Mouse (Mus musculus): Measurements from ENCODE around the gene Cntnap1. TPM values are rescaled to one million over a fixed set of nuclear protein-coding genes. Genes with fewer than 3 reads are reported as not detected.

The Cntnap1 gene
- total RNA-seq (2023), result under 1 TPM; 0.64 to 0.99 TPM

GRCm38 (mm10) chr11:101170354-101170810 is at the start of gene Cntnap1:
Gene Cntnap1 (plus strand): TSS chr11:101170523.

GRCm38 (mm10) chr11:101155728-101156371 is 14.5 kb upstream of the Cntnap1 start, which contains the start of gene Tubg2:
Gene Tubg2 (plus strand): TSS chr11:101155907.

GRCm38 (mm10) chr11:101170811-101171610 is 688 bp downstream of the Cntnap1 start, which contains the start of gene Plekhh3:
Gene Plekhh3 (minus strand): TSS chr11:101171351.

GRCm38 (mm10) chr11:101174851-101175628 is 4.7 kb downstream of the Cntnap1 start, which contains the start of gene Ccr10:
Gene Ccr10 (minus strand): TSS chr11:101175443.

GRCm38 (mm10) chr11:101226065-101226701 is 55.9 kb downstream of the Cntnap1 start, which contains the start of gene Ezh1:
Gene Ezh1 (minus strand): TSS chr11:101226463.

Other genes with a start within 250 kb of the Cntnap1 start
- gene Stat3, start 231.0 kb upstream of the Cntnap1 start, total RNA-seq (2023), result 100 to 1,000 TPM; 207 to 249 TPM
- under 1 TPM; 0.46 to 0.77 TPM for gene Cavin1, start 199.6 kb upstream of the Cntnap1 start, total RNA-seq (2023)
- gene Atp6v0a1, start 161.1 kb upstream of the Cntnap1 start, total RNA-seq (2023), result 100 to 1,000 TPM in 1 of 2 experiments, 10 to 100 TPM in 1; 91.3 to 101 TPM
- gene Naglu, start 100.5 kb upstream of the Cntnap1 start, total RNA-seq (2023), result 1 to 10 TPM; 7.5 to 8.9 TPM
- gene Hsd17b1, start 92.1 kb upstream of the Cntnap1 start, total RNA-seq (2023), result 1 to 10 TPM in 1 of 2 experiments, under 1 TPM in 1; 0.59 to 1.1 TPM
- 10 to 100 TPM; 13.1 to 15.3 TPM for gene Coasy, start 88.0 kb upstream of the Cntnap1 start, total RNA-seq (2023)
- gene Mlx, start 83.2 kb upstream of the Cntnap1 start, total RNA-seq (2023), result 10 to 100 TPM; 44.8 to 49.5 TPM
- gene Psmc3ip, start 75.1 kb upstream of the Cntnap1 start, total RNA-seq (2023), result 1 to 10 TPM; 6.7 to 8.6 TPM
- gene Retreg3, start 50.6 kb upstream of the Cntnap1 start, total RNA-seq (2023), result 10 to 100 TPM; 29.7 to 32.7 TPM
- 10 to 100 TPM; 17.5 to 20.9 TPM for gene Tubg1, start 50.6 kb upstream of the Cntnap1 start, total RNA-seq (2023)
- gene Tubg2, start 14.6 kb upstream of the Cntnap1 start, total RNA-seq (2023), result 1 to 10 TPM; 1.8 to 2.7 TPM
- gene Plekhh3, start 828 bp downstream of the Cntnap1 start, total RNA-seq (2023), result 1 to 10 TPM; 2.9 to 3.2 TPM
- under 1 TPM; 0.77 to 0.83 TPM for gene Ccr10, start 4.9 kb downstream of the Cntnap1 start, total RNA-seq (2023)
- 10 to 100 TPM; 40.5 to 48.5 TPM for gene Ezh1, start 55.9 kb downstream of the Cntnap1 start, total RNA-seq (2023)
- not detected for gene Ramp2, start 75.5 kb downstream of the Cntnap1 start, total RNA-seq (2023)
- gene Vps25, start 83.2 kb downstream of the Cntnap1 start, total RNA-seq (2023), result 10 to 100 TPM; 59.3 to 60.8 TPM
- 1 to 10 TPM in 1 of 2 experiments, under 1 TPM in 1; 0.93 to 1.4 TPM for gene Wnk4, start 90.0 kb downstream of the Cntnap1 start, total RNA-seq (2023)
- 1 to 10 TPM; 1.1 TPM for gene Cntd1, start 108.5 kb downstream of the Cntnap1 start, total RNA-seq (2023)
- 10 to 100 TPM; 28.9 to 32.6 TPM for gene Coa3, start 108.6 kb downstream of the Cntnap1 start, total RNA-seq (2023)
- 100 to 1,000 TPM; 134 to 148 TPM for gene Becn1, start 131.8 kb downstream of the Cntnap1 start, total RNA-seq (2023)
- gene Psme3, start 145.7 kb downstream of the Cntnap1 start, total RNA-seq (2023), result 10 to 100 TPM; 71.5 to 76.8 TPM
- 1 to 10 TPM; 3.7 to 4.9 TPM for gene Aoc2, start 154.5 kb downstream of the Cntnap1 start, total RNA-seq (2023)
- gene Aoc3, start 160.1 kb downstream of the Cntnap1 start, total RNA-seq (2023), result under 1 TPM; 0.13 to 0.18 TPM
- gene G6pc, start 197.0 kb downstream of the Cntnap1 start, total RNA-seq (2023), result not detected
- 10 to 100 TPM; 17.1 to 19.2 TPM for gene Aarsd1, start 247.1 kb downstream of the Cntnap1 start, total RNA-seq (2023)

Data from neutrophil, adult 83 days (primary cell).